Mouse (Mus musculus): ENCODE data around the gene Cdcp1.

Gene Cdcp1

DNA sequence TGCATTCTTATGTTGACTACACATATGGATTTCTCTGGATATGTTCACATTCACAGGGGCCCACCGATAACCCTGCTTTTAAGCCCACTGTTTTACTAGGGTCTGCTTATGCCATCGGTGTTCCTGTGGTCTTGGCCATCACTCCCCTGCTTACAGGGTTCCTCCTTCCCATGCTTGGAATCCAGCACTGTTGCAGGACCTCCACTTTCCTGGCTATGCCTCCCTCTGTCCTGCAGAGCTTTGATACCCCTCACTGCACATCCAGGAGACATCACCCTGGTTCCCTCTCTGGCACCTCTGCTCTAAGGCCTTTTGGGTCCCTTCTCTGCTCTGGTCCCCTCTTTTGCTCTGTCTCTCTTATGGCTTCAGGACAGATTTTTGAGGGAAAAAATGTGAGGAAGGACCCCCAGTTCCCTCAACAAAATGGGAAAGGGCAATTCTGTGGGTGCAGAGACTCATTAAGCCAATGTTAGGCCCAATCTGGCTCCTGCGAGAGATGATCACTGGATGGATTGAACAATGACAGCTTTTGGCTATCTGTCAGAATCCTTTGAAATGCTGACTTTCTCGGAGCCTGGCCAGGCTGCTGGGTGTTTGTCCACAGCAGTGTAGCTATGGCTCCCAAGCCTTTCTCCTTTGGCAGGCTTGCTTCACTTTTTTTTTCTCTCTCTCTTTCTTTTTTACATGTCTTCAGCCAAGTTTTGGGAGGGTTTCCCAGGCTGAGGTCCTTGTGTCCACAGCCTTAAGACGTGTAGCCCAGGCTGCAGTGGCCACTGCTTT, 65.4 kb downstream of the Cdcp1 start, which contains the start of gene Clec3b:
TSS of gene Clec3b (plus strand) at position 706 of the 780 bp plus-strand sequence.
- no peak for DNase-seq

DNA sequence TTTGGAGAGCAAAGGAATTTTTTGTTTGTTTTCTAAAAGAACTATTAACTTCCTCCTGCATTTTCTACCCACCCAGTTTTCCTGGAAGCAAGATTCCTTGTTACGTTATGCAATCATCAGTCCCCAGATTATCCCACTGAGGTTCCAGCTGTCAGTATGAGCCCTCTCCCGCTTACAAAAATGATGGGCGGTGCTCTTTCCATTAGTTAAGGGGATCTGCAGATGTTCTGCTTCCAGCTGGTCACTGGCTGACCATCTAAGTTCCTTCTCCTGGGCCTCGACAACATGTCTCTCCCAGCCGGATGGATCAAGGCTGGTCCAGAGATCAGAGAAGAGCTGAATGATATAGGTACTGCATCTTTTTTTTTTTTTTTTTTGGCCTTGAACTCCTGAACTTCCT, 67.4 kb downstream of the Cdcp1 start:
- no peak for DNase-seq

DNA sequence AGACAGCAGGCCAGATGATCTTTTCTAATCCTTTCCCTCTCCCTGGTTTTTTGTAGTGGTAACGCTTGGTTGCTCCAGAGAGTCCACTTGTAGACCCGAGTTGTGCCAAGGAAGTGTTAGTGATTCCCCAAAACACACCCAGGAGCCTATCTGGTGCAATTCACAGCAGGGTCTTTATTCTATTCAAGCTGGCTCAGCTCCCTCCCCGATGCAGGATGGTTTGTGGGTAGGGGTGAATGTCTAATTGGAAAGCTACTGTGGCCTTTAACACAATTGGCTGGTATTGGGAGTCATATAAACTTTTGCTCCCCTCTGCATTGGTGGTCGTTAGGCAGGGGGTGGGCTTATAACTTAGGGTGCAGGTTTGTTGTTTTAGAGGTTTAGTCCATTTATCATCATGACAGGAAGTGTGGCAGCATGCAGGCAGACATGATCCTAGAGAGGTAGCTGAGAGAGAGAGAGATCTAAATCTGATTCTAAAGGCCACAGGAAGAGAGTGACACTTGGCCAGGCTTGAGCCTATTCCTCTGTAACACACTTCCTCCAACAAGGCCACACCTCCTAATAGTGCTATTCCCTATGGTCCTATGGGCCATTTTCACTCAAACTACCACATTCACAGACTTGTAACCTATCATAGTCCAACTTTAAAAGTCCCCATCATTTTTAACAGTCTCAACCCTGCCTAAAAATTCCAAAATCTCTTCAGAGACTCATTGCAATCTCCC, 75.8 kb downstream of the Cdcp1 start:
- DNase-seq, result no peak

DNA sequence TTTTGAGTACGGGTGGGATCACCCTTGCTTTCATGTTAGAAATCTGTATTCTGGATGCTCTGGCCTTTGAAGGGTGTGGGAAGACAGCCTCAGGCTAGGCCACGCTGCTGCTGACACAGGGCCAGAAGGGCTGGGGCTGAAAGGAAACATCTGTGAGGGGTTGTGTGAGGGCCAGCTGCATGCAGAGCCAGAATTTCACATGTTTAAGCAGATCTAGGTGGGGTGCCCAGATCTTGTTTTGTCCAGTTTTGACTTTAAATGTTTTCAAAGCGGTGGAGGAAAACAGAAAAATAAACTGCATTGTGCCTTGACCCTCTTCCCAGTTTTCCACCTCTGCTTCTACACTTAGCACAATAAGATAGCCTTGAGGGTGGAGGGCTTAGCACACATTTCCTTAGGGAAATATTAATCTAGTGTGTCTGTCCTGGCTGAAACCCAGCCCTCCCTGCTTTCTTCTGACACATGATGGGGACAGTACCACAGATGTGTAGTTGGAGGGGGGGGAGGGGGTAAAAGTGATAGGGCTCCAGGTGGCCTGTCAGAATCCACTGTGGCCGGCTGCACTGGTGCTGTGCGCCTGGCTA, 76.9 kb downstream of the Cdcp1 start:
- no peak for DNase-seq

DNA sequence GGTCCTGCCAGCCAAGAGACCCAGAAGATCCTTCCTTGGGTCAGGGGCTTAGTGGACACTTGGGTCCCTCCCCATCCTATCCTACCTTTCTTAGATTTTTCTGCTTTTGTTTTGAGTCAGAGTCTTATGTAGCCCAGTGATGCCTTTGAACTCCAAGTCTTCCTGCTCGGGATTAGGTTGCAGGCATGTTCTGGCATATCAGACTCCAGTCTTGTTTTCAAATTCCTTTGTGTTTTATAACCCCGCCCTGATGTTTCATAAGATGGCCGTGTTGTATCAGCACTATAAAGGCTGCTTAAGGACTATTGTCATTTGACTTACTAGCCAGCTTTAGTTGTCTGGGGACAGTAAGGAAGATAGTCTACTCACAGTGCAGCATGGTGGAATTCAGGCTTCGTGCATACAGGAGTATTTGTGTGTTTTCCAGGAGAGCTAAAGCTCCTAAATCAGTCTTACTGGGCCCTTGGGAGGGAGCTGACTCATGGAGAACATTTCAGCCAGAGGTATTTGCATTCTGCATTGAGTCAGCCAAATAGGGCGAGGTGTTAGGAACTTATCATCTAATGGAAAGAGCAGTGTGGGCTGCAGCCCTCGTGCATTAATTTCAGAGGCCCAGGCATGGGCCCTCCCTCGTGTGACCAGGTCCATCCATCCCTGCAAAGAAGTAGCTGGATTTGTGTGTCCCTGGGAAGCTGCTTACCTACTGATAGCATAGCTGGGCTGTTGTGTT, 78.7 kb downstream of the Cdcp1 start:
- no peak for DNase-seq

DNA sequence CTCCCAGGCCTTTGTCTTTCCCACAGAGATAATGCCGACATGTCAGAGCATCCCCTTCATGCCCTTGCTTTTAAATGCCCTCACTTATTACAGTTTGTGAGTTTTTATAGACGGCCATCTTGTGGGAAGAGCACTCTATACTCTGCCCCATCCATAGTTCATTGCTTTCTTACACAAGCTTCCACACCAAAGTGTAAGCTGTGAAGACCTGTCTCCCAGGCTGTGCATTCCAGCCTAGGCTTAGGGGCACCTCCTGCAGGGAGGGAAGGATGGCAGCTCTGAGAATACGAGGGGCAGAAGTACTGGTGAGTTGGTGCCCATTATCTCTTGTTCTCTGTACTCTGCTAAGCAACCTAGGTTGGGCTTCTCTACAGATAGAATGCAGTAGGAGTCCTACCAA, 82.8 kb downstream of the Cdcp1 start:
- DNase-seq, result no peak

DNA sequence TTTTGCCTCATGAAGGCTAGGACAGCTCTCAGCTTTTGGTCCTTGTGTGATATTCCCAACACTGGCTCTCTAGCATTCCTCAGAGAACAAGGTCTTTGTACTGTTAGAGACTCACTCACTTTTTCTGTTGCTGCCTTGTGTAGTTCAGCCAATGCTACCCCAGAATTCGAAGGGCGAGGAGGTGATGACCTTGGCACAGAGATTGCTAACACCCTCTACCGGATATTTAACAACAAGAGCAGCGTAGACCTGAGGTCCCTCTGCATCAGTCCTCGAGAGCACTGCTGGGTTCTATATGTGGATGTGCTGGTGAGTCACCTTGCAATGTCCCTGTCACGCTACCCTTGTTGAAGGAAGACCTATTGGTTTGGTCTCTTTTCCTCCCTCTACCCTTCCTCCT, 88.2 kb downstream of the Cdcp1 start:
- DNase-seq, result no peak

DNA sequence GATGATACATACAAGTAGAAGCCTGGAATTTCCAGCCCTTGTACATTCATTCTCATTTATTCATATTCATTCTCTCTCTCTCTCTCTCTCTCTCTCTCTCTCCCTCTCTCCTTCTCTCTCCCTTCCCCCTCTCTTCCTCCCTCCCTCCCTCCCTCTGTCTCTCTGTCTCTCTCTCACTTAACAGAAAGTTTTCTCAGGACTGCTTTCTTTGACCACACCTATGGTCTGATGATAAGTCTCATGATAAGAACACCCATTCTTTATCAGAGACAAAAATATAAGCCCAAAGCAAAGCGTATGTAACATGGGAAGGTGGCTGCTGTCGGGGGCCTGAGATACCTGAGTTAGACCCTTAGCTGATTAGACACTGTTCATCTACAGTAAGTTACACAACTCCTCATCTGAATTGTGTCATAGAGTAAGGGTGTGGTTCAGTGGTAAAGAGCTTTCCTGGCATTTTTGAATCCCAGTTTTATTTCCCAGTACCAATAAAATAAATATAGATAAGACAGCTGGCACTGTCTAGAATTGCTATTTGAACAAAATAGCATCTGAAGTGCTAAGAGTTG, 91.3 kb downstream of the Cdcp1 start:
- no peak for DNase-seq

DNA sequence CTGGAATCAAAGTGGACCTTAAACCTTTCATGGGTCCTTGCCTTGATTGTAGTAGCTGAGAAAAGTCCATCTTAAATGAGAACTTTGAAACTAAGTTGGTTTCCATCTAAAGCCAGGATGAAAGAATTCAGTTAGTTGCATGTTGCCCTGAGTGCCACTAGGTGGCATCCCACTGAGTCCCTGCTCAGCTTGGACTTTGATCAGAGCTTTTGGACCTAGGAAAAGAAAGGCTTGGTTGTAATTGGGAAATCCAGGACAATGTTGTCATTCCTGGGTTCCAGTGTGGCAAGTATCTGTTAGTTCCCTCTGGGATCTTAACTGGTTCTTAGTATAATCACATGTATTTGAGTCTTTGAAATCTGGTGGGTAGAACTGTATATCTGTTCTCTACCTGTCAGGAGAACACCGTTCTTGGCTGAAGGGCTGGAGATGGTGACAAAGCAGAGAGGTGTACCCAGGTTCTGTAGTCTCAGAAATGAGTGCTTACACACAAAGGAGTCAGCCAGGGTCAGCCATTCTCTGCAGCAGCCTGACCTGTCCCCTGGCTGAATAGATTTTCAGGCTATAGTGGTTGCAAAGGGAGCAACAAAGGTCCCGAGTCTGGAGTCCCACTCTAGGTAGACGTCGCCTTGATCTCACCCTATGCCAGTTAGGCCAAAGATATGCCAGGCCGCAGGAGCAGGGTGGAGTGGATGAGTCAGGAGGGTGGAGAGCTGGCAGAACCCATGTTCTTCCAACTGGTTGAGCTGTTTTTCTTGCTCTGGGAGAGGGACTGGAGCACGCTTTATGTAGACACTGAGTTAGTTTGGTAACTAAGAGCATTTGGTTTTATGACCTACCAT, 92.0 kb downstream of the Cdcp1 start:
- DNase-seq, result no peak

DNA sequence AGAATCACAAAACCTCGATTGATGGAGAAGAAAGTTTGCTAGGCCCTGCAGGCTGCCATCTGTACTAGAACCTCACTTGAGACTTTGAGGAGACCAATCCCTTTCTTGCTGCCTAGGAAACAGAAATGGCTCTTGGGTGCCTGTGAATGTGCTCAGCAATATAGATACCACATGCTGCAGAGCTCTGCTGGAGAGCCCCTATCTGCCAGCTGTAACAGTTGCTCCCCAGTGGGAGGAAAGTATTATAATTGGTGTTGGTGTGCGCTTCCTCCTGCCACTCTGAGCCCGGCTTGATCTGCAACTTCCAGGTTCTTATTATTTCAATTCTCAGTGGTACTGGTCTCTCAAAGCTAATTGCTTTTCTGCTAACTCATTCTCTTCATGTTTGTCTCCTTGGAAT, 92.8 kb downstream of the Cdcp1 start:
- no peak for DNase-seq

Measured in cerebellum, adult 11 months (tissue).